Mouse (Mus musculus) embryo, embryonic 10.5 days (tissue): ENCODE data around the gene Dgkk.
"Not testable (repeated sequence)": the region's sequence is repeated elsewhere in the genome, so short reads cannot be mapped to it uniquely, and the experiment has no call there.

Source experiments
- DNase-seq: peaks from one replicate; pipeline ENCODE4 v3.0.0-alpha.2; 2015; ENCODE audit warnings: low spot score

The Dgkk gene

GRCm38 (mm10) chrX:6779006-6779405 lies at the start of gene Dgkk:
TSS of gene Dgkk (plus strand) at chrX:6779306.
- DNase-seq = not testable (repeated sequence)

GRCm38 (mm10) chrX:6733998-6734397 lies 45.1 kb upstream of the Dgkk start:
- DNase-seq = no peak

GRCm38 (mm10) chrX:6750714-6751113 lies 28.4 kb upstream of the Dgkk start:
- DNase-seq = no peak

GRCm38 (mm10) chrX:6751549-6752047 lies 27.5 kb upstream of the Dgkk start:
- peak; percentile 23 for DNase-seq

GRCm38 (mm10) chrX:6777489-6778249 lies 1.4 kb upstream of the Dgkk start:
- DNase-seq = peak; percentile 15

- peak; percentile 74 for DNase-seq
These were observed 862 bp upstream of the Dgkk start for GRCm38 (mm10) chrX:6778250-6778637.

- DNase-seq = no peak
These were observed 948 bp downstream of the Dgkk start for GRCm38 (mm10) chrX:6779969-6780539.

GRCm38 (mm10) chrX:6832553-6832952 lies 53.4 kb downstream of the Dgkk start:
- DNase-seq = peak; percentile 8

- DNase-seq = no peak
These were observed 74.4 kb downstream of the Dgkk start for GRCm38 (mm10) chrX:6853466-6853865.

- DNase-seq = no peak
These were observed 75.0 kb downstream of the Dgkk start for GRCm38 (mm10) chrX:6854136-6854535.

GRCm38 (mm10) chrX:6893933-6894332 lies 114.8 kb downstream of the Dgkk start:
- DNase-seq = peak; percentile 4

GRCm38 (mm10) chrX:6911047-6911446 lies 131.9 kb downstream of the Dgkk start:
- DNase-seq = no peak

- DNase-seq = peak; percentile 1
These were observed 143.1 kb downstream of the Dgkk start for GRCm38 (mm10) chrX:6922165-6922564.

- no peak for DNase-seq
These were observed 147.1 kb downstream of the Dgkk start for GRCm38 (mm10) chrX:6926224-6926623.

GRCm38 (mm10) chrX:6968598-6968997 lies 189.5 kb downstream of the Dgkk start:
- no peak for DNase-seq

- DNase-seq = no peak
These were observed 192.8 kb downstream of the Dgkk start for GRCm38 (mm10) chrX:6971956-6972355.

- DNase-seq = not testable (repeated sequence)
These were observed 204.8 kb downstream of the Dgkk start for GRCm38 (mm10) chrX:6983916-6984315.
